Mouse (Mus musculus) thymus, adult 2 months (tissue): ENCODE measurements around the gene Dagla.

Experiments
- CTCF ChIP-seq: fragments of 200-500 bp; IDR thresholded peaks from 2 replicates; pipeline ENCODE4 v1.5.1; 2012; ENCODE audit warnings: mild to moderate bottlenecking, control low read depth, low read length, moderate library complexity, borderline replicate concordance; ENCODE audit not compliant: control insufficient read depth, poor library complexity, insufficient read depth; ENCODE audit errors: extremely low read depth
- POLR2A ChIP-seq: fragments of 200-500 bp; IDR thresholded peaks from 2 replicates; pipeline ENCODE4 v1.6.1; 2012; ENCODE audit warnings: mild to moderate bottlenecking, low read length, control low read depth, moderate library complexity; ENCODE audit not compliant: control insufficient read depth, poor library complexity, insufficient read depth; ENCODE audit errors: extremely low read depth

- TF ChIP-seq CTCF: no peak
- no peak for TF ChIP-seq POLR2A
Observed at GRCm38 (mm10) chr19:10280771-10281540, 23.7 kb downstream of the Dagla start.
